Mouse (Mus musculus): ENCODE data around the gene Fkrp.
A peak's percentile ranks its signal among the peaks of the same experiment; 100 is the strongest.

GRCm38 (mm10) chr7:16807936-16808335, 8.6 kb downstream of the Fkrp start:
- TF ChIP-seq CTCF (IDR thresholded peaks at IDR 0.05; ENCODE audit: low read depth) = peak; percentile 43
- TF ChIP-seq EP300 (IDR thresholded peaks at IDR 0.05; ENCODE audit: low read depth) = no peak

Measured in liver, postnatal 0 days (tissue).